Mouse (Mus musculus) neural tube, embryonic 12.5 days (tissue): ENCODE results near the gene Crygb. TPM values are rescaled to one million over a fixed set of nuclear protein-coding genes. Genes with fewer than 3 reads are reported as not detected.
"Not testable (repeated sequence)": the region's sequence is repeated elsewhere in the genome, so short reads cannot be mapped to it uniquely, and the experiment has no call there.

Experiments
- ATAC-seq: fragments of 200-750 bp; cut with Nextera tagmentation; 2 replicates; pipeline ENCODE4 v1.8.0; 2017; ENCODE audit warnings: low read depth, mild to moderate bottlenecking, moderate TSS enrichment, moderate library complexity; ENCODE audit not compliant: low FRiP score
- H3K27ac ChIP-seq: fragments of 300-500 bp; sonication (generic); 2 replicates; pipeline ENCODE4 v1.5.1; 2016
- H3K27me3 ChIP-seq: fragments of 300-500 bp; sonication (generic); replicated peaks from 2 replicates; pipeline ENCODE4 v1.6.1; 2016; ENCODE audit warnings: mild to moderate bottlenecking
- H3K36me3 ChIP-seq: fragments of 300-500 bp; sonication (generic); 2 replicates; pipeline ENCODE4 v1.6.1; 2016; ENCODE audit warnings: mild to moderate bottlenecking
- H3K4me1 ChIP-seq: fragments of 300-500 bp; sonication (generic); 2 replicates; pipeline ENCODE4 v1.6.1; 2016
- H3K4me2 ChIP-seq: fragments of 300-500 bp; sonication (generic); replicated peaks from 2 replicates; pipeline ENCODE4 v1.6.1; 2016; ENCODE audit warnings: mild to moderate bottlenecking
- H3K4me3 ChIP-seq: fragments of 300-500 bp; sonication (generic); 2 replicates; pipeline ENCODE4 v1.5.1; 2016
- H3K9ac ChIP-seq: fragments of 300-500 bp; sonication (generic); 2 replicates; pipeline ENCODE4 v1.6.1; 2016; ENCODE audit warnings: mild to moderate bottlenecking
- H3K9me3 ChIP-seq: fragments of 300-500 bp; sonication (generic); 2 replicates; pipeline ENCODE4 v1.6.1; 2016; ENCODE audit warnings: mild to moderate bottlenecking
- WGBS: fragments of 180-500 bp; shearing (Covaris S2); methylation state at CpG from one replicate; pipeline ENCODE4 v1.1.7; 2016; 5-methylcytosine and 5-hydroxymethylcytosine counted together
- polyA plus RNA-seq: library from polyadenylated mRNA; unstranded; fragments of >200 nt; fragmentation: Nextera tagmentation; extraction: Ambion mirVana; gene quantifications from 2 replicates; pipeline ENCODE4 v1.2.1, GENCODE M21; 2016

The Crygb gene
- polyA plus RNA-seq, 1 experiment from 2014 or later = not detected

DNA sequence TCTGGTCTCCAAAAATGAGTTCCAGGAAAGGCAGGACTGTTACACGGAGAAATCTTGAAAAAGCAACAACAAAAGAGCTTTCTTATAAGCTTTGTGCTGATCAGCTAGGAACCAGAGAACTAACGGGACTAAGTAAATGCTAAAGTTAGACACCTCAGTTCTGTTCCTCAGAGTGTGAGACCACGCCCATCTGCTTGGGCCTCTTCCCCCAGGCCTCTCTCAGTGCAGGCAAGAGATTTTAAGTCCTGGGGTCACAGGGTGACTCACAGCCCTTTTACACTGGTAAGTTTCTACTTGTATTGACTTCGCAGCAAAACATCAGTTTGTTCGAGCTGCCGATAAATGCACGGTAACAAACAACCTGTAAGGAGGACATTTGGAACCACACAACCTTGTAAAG is 30.4 kb downstream of the Crygb start:
- no peak overlapping the region for H3K27ac ChIP-seq
- no peak overlapping the region for H3K4me3 ChIP-seq
- H3K9me3 ChIP-seq = no peaks in the 10 kb centered on the region
- H3K4me1 ChIP-seq = no peaks in the 10 kb centered on the region
- 60% methylated on average over 7 of the region's 7 CpGs for WGBS
- no peak overlapping the region for H3K4me2 ChIP-seq
- H3K27me3 ChIP-seq = no peaks in the 10 kb centered on the region
- H3K9ac ChIP-seq = no peak overlapping the region
- no peak for ATAC-seq
- H3K36me3 ChIP-seq = no peaks in the 10 kb centered on the region

DNA sequence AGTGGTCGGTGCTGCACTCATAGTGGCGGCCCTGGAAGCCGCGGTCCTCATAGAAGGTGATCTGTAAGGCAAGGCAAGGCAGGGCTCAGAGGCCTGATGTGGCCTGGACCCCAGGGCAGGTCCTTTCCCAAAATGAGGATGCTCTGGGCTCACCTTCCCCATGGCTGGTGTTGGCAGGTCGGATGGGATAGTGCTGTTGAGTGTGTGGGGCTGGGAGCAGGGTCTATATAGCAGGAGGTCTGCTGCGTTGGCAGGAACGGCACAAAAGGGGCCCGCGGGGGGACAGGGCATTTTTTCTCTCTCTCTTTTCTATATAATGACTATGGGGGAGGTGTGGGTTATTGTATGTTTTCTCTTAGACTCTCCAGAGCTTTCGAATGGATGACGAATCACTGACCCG is 31.1 kb downstream of the Crygb start, which contains the start of gene Cryge:
TSS of gene Cryge (minus strand) at position 198 of the 400 bp plus-strand sequence.
- WGBS = 56% methylated on average over 12 of the region's 12 CpGs
- not testable (repeated sequence) for H3K9ac ChIP-seq, ATAC-seq, H3K9me3 ChIP-seq, H3K27ac ChIP-seq, H3K4me1 ChIP-seq, H3K27me3 ChIP-seq, H3K4me3 ChIP-seq, H3K36me3 ChIP-seq, H3K4me2 ChIP-seq

DNA sequence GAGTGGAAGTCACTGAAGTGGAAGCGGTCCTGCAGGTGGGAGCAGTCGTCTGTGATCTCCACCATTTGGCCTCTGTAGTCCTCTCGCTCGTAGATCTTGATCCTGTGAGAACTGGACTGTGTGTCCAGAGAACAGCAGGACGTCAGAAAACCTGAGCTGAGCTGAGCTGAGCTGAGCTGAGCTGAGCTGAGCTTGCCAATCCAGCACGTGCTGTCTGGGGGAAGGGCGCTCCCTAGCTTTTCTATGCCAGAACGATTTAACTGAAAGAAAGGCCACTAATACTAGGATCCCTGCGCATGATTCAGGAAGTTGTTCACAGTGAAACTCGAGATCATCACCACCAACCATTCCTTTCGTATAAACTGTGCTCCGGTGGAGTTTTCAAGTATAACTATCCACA is 33.3 kb downstream of the Crygb start:
- Histone ChIP-seq H3K9ac (no peak overlapping the region), H3K4me1 (no peaks in the 10 kb centered on the region), H3K36me3 (no peaks in the 10 kb centered on the region), H3K9me3 (no peaks in the 10 kb centered on the region), H3K27me3 (no peaks in the 10 kb centered on the region), H3K4me2 (no peak overlapping the region), H3K27ac (no peak overlapping the region), H3K4me3 (no peak overlapping the region)
- WGBS = 60% methylated on average over 12 of the region's 12 CpGs
- ATAC-seq = no peak

DNA sequence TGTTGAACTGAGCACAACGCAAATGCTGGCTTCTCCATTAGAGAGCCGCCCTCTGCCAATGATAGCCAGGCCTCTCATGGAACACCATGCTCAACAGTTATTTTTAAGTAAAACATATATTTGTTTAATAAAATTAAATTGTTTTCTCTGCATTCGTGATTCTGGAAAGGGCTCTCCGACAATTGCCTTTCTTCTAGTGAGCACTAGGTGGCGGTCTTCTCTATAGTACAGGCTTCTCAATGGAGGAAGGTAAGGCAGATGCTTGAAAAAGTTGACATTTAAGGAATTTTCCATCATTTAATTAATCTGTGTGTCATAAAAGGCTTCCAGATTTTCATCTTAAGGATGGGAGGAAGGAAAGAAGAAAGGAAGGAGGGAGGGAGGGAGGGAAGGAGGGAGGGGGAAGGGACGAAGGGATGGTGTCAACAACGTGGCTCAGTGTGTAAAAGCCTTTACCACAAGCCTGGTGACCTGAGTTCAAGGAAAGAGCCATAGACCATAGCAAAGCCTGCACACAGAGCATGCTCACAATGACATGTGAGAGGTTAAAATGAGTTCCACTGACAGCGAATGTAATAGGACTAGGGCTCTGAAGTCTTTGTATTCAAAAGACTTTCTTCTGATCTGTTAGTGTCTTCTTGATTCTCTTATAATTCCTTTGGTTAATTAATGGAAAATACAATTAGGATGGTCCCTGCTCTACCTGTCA is 35.5 kb downstream of the Crygb start:
- H3K36me3 ChIP-seq = no peaks in the 10 kb centered on the region
- H3K27me3 ChIP-seq = no peaks in the 10 kb centered on the region
- no peak; the same call in 1 of the 2 replicates for ATAC-seq
- no peaks in the 10 kb centered on the region for H3K4me1 ChIP-seq
- H3K4me3 ChIP-seq = no peak overlapping the region
- WGBS = 43% methylated on average over 8 of the region's 8 CpGs
- H3K27ac ChIP-seq = no peak overlapping the region
- H3K4me2 ChIP-seq = no peak overlapping the region
- no peaks in the 10 kb centered on the region for H3K9me3 ChIP-seq
- no peak overlapping the region for H3K9ac ChIP-seq

DNA sequence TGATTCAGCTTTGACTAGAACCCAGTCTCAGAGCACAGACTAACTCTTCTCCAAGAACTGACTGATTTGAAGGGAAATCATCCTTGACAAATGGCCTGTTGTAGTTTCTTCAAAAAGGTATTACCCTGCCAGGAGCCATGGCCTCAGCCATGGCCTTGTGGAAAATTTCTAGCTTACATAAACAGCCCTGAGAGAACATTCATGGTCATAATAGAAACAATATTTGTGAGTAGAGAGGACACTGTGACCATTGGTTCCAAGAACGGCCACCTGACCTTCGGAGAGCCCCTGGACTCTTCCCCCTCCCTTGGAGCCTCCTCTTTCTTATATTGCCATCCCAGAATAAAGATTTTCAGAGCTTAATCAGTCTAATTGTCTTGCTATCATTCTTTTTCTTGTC is 38.7 kb downstream of the Crygb start:
- Histone ChIP-seq H3K27me3 (no peaks in the 10 kb centered on the region), H3K27ac (no peak overlapping the region), H3K4me3 (no peak overlapping the region), H3K4me2 (no peak overlapping the region), H3K36me3 (no peaks in the 10 kb centered on the region), H3K9me3 (no peaks in the 10 kb centered on the region), H3K9ac (no peak overlapping the region), H3K4me1 (no peaks in the 10 kb centered on the region)
- no peak for ATAC-seq
- WGBS = 88% methylated on average over 2 of the region's 2 CpGs

DNA sequence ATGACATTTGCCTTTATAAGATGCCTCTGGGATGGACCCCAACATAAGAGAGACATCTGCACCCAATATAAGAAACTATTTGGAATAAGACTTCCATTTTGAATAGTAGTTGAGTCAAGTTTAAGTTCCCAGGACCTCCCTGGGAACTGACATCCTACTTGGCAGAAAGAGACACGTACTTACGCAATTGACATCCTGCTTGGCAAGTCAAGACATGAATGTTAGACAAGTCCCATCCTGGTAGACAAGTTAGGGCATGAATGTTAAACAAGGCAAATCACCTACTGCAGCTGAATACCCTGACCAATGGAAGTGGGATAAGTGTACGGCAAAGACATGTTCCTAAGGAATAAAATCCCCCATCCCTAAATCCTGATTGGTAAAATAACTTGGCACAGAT is 40.3 kb downstream of the Crygb start:
- WGBS = 94% methylated on average over 3 of the region's 3 CpGs
- no peaks in the 10 kb centered on the region for H3K27me3 ChIP-seq
- no peaks in the 10 kb centered on the region for H3K9me3 ChIP-seq

DNA sequence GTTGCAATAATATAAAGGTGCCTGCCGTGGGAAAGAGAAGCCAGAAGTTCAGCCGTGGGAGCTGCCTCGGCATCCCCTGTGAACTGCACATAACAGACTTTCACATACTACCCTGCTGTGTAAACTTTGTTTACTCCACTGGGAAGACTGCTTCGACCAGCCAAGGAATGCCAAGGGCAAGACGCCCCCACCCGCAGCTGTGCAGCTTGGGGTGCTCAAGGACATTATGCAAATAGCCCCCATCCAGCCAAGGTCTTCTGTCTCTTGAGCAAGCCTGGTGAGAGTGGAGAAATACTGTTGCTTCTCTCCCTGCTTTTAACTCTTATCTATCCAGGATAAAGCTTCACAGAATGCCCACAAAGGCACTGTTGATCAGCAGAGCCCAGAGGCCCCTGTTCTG is 41.3 kb downstream of the Crygb start:
- Histone ChIP-seq H3K27ac (no peak overlapping the region), H3K9ac (no peak overlapping the region), H3K4me1 (no peaks in the 10 kb centered on the region), H3K9me3 (no peaks in the 10 kb centered on the region), H3K36me3 (no peaks in the 10 kb centered on the region), H3K4me2 (no peak overlapping the region), H3K27me3 (no peaks in the 10 kb centered on the region), H3K4me3 (no peak overlapping the region)
- 82% methylated on average over 6 of the region's 6 CpGs for WGBS
- ATAC-seq = no peak

More for the DNA sequence above, 40.3 kb downstream of the Crygb start:
- H3K27ac ChIP-seq = no peak overlapping the region
- no peak overlapping the region for H3K9ac ChIP-seq
- no peaks in the 10 kb centered on the region for H3K36me3 ChIP-seq
- no peak for ATAC-seq
- no peak overlapping the region for H3K4me2 ChIP-seq
- H3K4me1 ChIP-seq = no peaks in the 10 kb centered on the region
- no peak overlapping the region for H3K4me3 ChIP-seq

DNA sequence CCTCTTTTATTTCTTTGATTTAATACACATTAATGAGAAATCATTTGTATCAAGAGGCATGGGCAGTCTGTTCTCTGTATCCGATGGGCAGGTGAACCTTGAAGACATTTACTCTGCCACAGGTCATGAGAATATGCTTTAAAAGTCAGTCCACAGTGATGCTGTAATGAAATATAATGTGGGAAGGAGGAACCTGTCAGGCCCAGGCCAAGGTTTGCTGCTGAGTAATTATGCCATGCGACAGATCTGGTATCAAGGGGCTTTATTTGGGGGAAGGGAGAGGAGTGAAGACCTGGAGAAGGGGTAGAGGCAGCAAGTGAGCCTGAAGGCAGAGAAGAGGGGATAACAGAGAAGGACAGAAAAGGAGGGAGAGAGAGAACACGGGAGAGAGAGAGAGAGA is 42.4 kb downstream of the Crygb start:
- H3K9ac ChIP-seq = no peak overlapping the region
- no peaks in the 10 kb centered on the region for H3K9me3 ChIP-seq
- no peak overlapping the region for H3K4me2 ChIP-seq
- WGBS = 78% methylated on average over 3 of the region's 3 CpGs
- no peaks in the 10 kb centered on the region for H3K36me3 ChIP-seq
- no peak overlapping the region for H3K4me3 ChIP-seq
- no peaks in the 10 kb centered on the region for H3K4me1 ChIP-seq
- H3K27ac ChIP-seq = no peak overlapping the region
- no peaks in the 10 kb centered on the region for H3K27me3 ChIP-seq
- no peak for ATAC-seq

DNA sequence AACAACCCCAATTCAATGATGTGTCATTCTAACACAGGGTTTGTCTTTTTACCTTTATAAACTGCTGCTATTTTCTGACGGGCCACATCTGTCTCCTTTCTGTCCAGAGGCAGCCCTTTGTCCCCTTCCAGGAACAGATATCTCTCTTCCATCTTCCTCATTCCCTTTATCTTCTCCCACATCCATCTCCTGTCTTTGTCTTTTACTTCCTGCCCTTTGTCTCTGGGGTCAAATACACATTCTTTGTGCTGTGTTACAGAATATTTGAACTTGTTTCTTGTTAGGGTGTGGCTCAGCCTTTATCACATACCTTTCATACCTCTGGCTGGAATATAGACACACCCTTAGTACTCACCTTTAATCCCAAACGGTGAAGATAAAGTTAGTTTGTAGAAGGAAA is 44.5 kb downstream of the Crygb start:
- 68% methylated on average over 2 of the region's 2 CpGs for WGBS
- Histone ChIP-seq H3K9ac (no peak overlapping the region), H3K27me3 (no peaks in the 10 kb centered on the region), H3K4me1 (no peaks in the 10 kb centered on the region), H3K9me3 (no peaks in the 10 kb centered on the region), H3K4me3 (no peak overlapping the region), H3K27ac (no peak overlapping the region), H3K36me3 (no peaks in the 10 kb centered on the region), H3K4me2 (no peak overlapping the region)
- ATAC-seq = no peak

DNA sequence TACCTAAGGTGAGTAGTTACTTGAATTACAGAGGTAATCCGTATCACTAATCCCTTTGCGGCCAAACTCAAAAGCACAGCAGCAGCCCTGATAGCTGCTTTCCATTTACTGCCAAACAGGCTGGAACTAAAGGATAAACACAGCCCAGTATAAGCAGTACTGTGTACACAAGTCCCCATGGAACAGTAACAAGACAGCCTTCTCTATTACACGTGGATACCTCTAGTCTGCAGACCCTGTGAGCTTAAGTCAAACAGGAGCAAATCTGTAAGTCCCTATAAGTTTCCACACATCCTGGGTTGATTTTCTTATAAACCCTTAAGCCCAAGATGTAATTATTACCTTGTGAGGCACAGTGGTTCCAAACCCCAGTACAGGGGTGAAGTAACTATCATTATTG is 46.6 kb downstream of the Crygb start:
- ATAC-seq = no peak
- Histone ChIP-seq H3K27me3 (no peaks in the 10 kb centered on the region), H3K4me2 (no peak overlapping the region), H3K4me3 (no peak overlapping the region), H3K4me1 (no peaks in the 10 kb centered on the region), H3K36me3 (no peaks in the 10 kb centered on the region), H3K9ac (no peak overlapping the region), H3K9me3 (no peaks in the 10 kb centered on the region), H3K27ac (no peak overlapping the region)
- WGBS = 53% methylated on average over 3 of the region's 3 CpGs

DNA sequence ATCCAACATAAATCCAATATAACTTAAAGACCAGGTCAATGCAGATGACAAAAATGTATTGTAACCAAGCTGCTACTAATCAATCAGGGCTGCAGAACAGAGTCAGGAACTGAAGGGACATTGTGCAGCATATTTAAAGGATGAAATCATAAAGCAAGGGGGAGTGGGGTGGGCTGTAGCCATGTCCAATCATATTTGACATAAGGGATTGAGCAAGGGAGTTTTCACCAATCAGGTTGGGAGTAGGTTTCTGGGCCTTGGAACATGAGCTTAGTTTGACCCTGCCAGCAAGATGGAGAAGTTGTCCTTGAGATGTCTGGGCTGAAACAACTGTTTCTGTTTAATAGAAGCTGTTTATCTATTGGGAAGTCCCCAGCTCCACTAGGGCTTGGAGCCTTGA is 49.4 kb downstream of the Crygb start, which contains the start of gene Akr1cl:
TSS of gene Akr1cl (minus strand) at position 119 of the 400 bp plus-strand sequence.
- H3K36me3 ChIP-seq = no peaks in the 10 kb centered on the region
- no peaks in the 10 kb centered on the region for H3K27me3 ChIP-seq
- no peak within 1 kb of the TSS for H3K4me2 ChIP-seq
- no peak within 1 kb of the TSS for H3K9ac ChIP-seq
- H3K9me3 ChIP-seq = no peaks in the 10 kb centered on the region
- no peak for ATAC-seq
- no peak within 1 kb of the TSS for H3K4me3 ChIP-seq
- no peak within 1 kb of the TSS for H3K27ac ChIP-seq
- H3K4me1 ChIP-seq = no peaks in the 10 kb centered on the region
